ENCODE assay signal across 8 mouse cellular contexts in genomic region chr4:59765385-59766005, GRCm38 (mm10). TPM values are rescaled to one million over a fixed set of nuclear protein-coding genes. Genes with fewer than 3 reads are reported as not detected.
DNase-seq lines count a peak whose midpoint lies in the region; ATAC-seq lines count a peak whose summit lies in the region.

No protein-coding gene starts in this region.

- peaks cover 7% of the 10 kb centered on the region; the same call in 1 of the 2 replicates for H3K36me3 ChIP-seq in forebrain, embryonic 15.5 days
- peaks cover under 1% of the 10 kb centered on the region for H3K36me3 ChIP-seq in neural tube, embryonic 14.5 days (ENCODE audit: control insufficient read depth, insufficient read depth, low read length)

- ATAC-seq in forebrain, embryonic 15.5 days (replicated peaks), result peak; percentile 66
- ATAC-seq in neural tube, embryonic 14.5 days (ENCODE audit: low read depth), result peak; percentile 62
- ATAC-seq in frontal cortex, adult (ENCODE audit: low TSS enrichment), result no peak

- 18% methylated on average over 7 of the region's 7 CpGs for WGBS in forebrain, embryonic 15.5 days
- WGBS in neural tube, embryonic 14.5 days, result 8% methylated on average over 7 of the region's 7 CpGs

- no peaks in the 10 kb centered on the region for H3K27me3 ChIP-seq in forebrain, embryonic 15.5 days
- no peaks in the 10 kb centered on the region for H3K27me3 ChIP-seq in neural tube, embryonic 14.5 days (ENCODE audit: control insufficient read depth, insufficient read depth, low read length)

- peak; percentile 46 for DNase-seq in kidney, adult 9 months
- DNase-seq in kidney, adult 8-10 months, result no peak
- DNase-seq in kidney, postnatal 14 days, result peak; percentile 59
- no peak for DNase-seq in layer of hippocampus, adult 9-11 months
- no peak for DNase-seq in cerebellum, adult 9-10 months

- H3K9ac ChIP-seq in forebrain, embryonic 15.5 days (replicated peaks), result no peak overlapping the region
- H3K9ac ChIP-seq in neural tube, embryonic 14.5 days (replicated peaks; ENCODE audit: low read depth, low read length), result no peak overlapping the region

- peak overlapping the region; percentile 74 for H3K27ac ChIP-seq in forebrain, embryonic 15.5 days (replicated peaks)
- peak overlapping the region; percentile 52 for H3K27ac ChIP-seq in neural tube, embryonic 14.5 days (ENCODE audit: low read depth, low read length)

- peaks cover 12% of the 10 kb centered on the region for H3K4me1 ChIP-seq in forebrain, embryonic 15.5 days
- H3K4me1 ChIP-seq in neural tube, embryonic 14.5 days (ENCODE audit: control insufficient read depth, insufficient read depth, low read length), result peaks cover 7% of the 10 kb centered on the region; the same call in 1 of the 2 replicates

- no peak overlapping the region for H3K4me2 ChIP-seq in forebrain, embryonic 15.5 days (replicated peaks)
- H3K4me2 ChIP-seq in neural tube, embryonic 14.5 days (ENCODE audit: low read depth, low read length), result no peak overlapping the region

- no peak overlapping the region for H3K4me3 ChIP-seq in forebrain, embryonic 15.5 days
- no peak overlapping the region for H3K4me3 ChIP-seq in neural tube, embryonic 14.5 days (ENCODE audit: low read depth, low read length)

- H3K9me3 ChIP-seq in forebrain, embryonic 15.5 days, result no peaks in the 10 kb centered on the region
- no peaks in the 10 kb centered on the region for H3K9me3 ChIP-seq in neural tube, embryonic 14.5 days (ENCODE audit: control insufficient read depth, low read length)

RNA-seq across cellular contexts. Expression of gene Inip, which starts 35.9 kb away (rescaled TPM):
- 77.2 and 80.6 TPM in 2 replicates for polyA plus RNA-seq in forebrain, embryonic 15.5 days (2015; fragmentation: Nextera tagmentation; extraction: Ambion mirVana)
- polyA plus RNA-seq in neural tube, embryonic 14.5 days (2014; fragmentation: Nextera tagmentation; extraction: Ambion mirVana), result 53.5 and 60.6 TPM in 2 replicates

RNA-seq across cellular contexts. Expression of gene Snx30, which starts 40.1 kb away (rescaled TPM):
- polyA plus RNA-seq in forebrain, embryonic 15.5 days (2015; fragmentation: Nextera tagmentation; extraction: Ambion mirVana), result 10.7 and 13.0 TPM in 2 replicates
- 18.9 and 20.5 TPM in 2 replicates for polyA plus RNA-seq in neural tube, embryonic 14.5 days (2014; fragmentation: Nextera tagmentation; extraction: Ambion mirVana)

Comparison
In these comparisons a context has a peak if more than half of its experiments do, and no peak if none do; other contexts are left out.
1. DNase-seq: peak in kidney, adult 9 months (single experiment) and kidney, postnatal 14 days (single experiment); none in kidney, adult 8-10 months (0 of 2), layer of hippocampus, adult 9-11 months (single experiment) and cerebellum, adult 9-10 months (single experiment).